Mouse (Mus musculus) myocyte (in vitro differentiated cells): Measurements from ENCODE around the gene Szt2. TPM values are rescaled to one million over a fixed set of nuclear protein-coding genes. Genes with fewer than 3 reads are reported as not detected.

Experiments
- H3K27me3 ChIP-seq: one replicate; pipeline ENCODE4 v1.6.1; 2011; ENCODE audit not compliant: control insufficient read depth, insufficient read depth, insufficient read length
- H3K36me3 ChIP-seq: one replicate; pipeline ENCODE4 v1.6.1; 2011; ENCODE audit not compliant: control insufficient read depth, insufficient read depth
- H3K4me2 ChIP-seq: one replicate; pipeline ENCODE4 v1.6.1; 2011; ENCODE audit warnings: low read depth, control low read depth
- H3K4me3 ChIP-seq: one replicate; pipeline ENCODE4 v1.5.1; 2011; ENCODE audit warnings: mild to moderate bottlenecking, control low read depth, moderate library complexity
- H3K79me2 ChIP-seq: one replicate; pipeline ENCODE4 v1.6.1; 2011; ENCODE audit not compliant: control insufficient read depth, insufficient read depth
- H3ac ChIP-seq: one replicate; pipeline ENCODE4 v1.6.1; 2011; ENCODE audit not compliant: control insufficient read depth, insufficient read length
- CEBPB ChIP-seq: IDR thresholded peaks from 2 replicates; pipeline ENCODE4 v1.6.1; 2011; ENCODE audit warnings: mild to moderate bottlenecking, moderate library complexity; ENCODE audit not compliant: poor library complexity, insufficient read depth, severe bottlenecking
- E2F4 ChIP-seq: IDR thresholded peaks from one replicate; pipeline ENCODE4 v1.6.1; 2011; ENCODE audit warnings: mild to moderate bottlenecking, control low read depth, moderate library complexity; ENCODE audit not compliant: insufficient read depth
- MAX ChIP-seq: IDR thresholded peaks from one replicate; pipeline ENCODE4 v1.6.1; 2011; ENCODE audit warnings: low read depth, mild to moderate bottlenecking, control low read depth
- MYOD1 ChIP-seq, 3 experiments: IDR thresholded peaks; one replicate each; pipeline ENCODE4 v1.6.1; 2011; ENCODE audit warnings: control low read depth in 2 of 3, low read depth in 2 of 3, mild to moderate bottlenecking in 2 of 3, moderate library complexity in 1 of 3; ENCODE audit not compliant: insufficient read length in 2 of 3, control insufficient read depth in 1 of 3
- MYOG ChIP-seq, 3 experiments: IDR thresholded peaks; one replicate each; pipeline ENCODE4 v1.6.1; 2011; ENCODE audit warnings: control low read depth in 2 of 3, low read depth in 2 of 3, mild to moderate bottlenecking in 2 of 3; ENCODE audit not compliant: insufficient read length in 2 of 3, control insufficient read depth in 1 of 3, insufficient read depth in 1 of 3
- POLR2A ChIP-seq: IDR thresholded peaks from one replicate; pipeline ENCODE4 v1.6.1; 2011; ENCODE audit warnings: low read depth, mild to moderate bottlenecking, control low read depth, moderate library complexity; ENCODE audit not compliant: insufficient read length
- POLR2AphosphoS2 ChIP-seq: IDR thresholded peaks from one replicate; pipeline ENCODE4 v1.6.1; 2011; ENCODE audit warnings: low read depth, control low read depth; ENCODE audit not compliant: insufficient read length
- REST ChIP-seq: IDR thresholded peaks from one replicate; pipeline ENCODE4 v1.6.1; 2011; ENCODE audit warnings: mild to moderate bottlenecking, control low read depth, moderate library complexity; ENCODE audit not compliant: insufficient read depth, insufficient read length
- SRF ChIP-seq: IDR thresholded peaks from one replicate; pipeline ENCODE4 v1.6.1; 2011; ENCODE audit warnings: low read depth; ENCODE audit not compliant: control insufficient read depth, insufficient read length
- TCF12 ChIP-seq: IDR thresholded peaks from one replicate; pipeline ENCODE4 v1.6.1; 2011; ENCODE audit warnings: mild to moderate bottlenecking, control low read depth; ENCODE audit not compliant: poor library complexity, insufficient read depth, severe bottlenecking
- TCF3 ChIP-seq: IDR thresholded peaks from one replicate; pipeline ENCODE4 v1.6.1; 2011; ENCODE audit warnings: low read depth, control low read depth; ENCODE audit not compliant: insufficient read length
- USF1 ChIP-seq: IDR thresholded peaks from one replicate; pipeline ENCODE4 v1.6.1; 2011; ENCODE audit warnings: low read depth, mild to moderate bottlenecking, control low read depth, moderate library complexity
- polyA plus RNA-seq: library from polyadenylated mRNA; unstranded; fragments of >200 nt; fragmentation: generic; extraction: Trizol; gene quantifications from one replicate; pipeline ENCODE4 v1.2.1, GENCODE M21; 2012; ENCODE audit warnings: missing spikeins

Szt2 gene
- polyA plus RNA-seq, 1 experiment, result 8.1 TPM

DNA sequence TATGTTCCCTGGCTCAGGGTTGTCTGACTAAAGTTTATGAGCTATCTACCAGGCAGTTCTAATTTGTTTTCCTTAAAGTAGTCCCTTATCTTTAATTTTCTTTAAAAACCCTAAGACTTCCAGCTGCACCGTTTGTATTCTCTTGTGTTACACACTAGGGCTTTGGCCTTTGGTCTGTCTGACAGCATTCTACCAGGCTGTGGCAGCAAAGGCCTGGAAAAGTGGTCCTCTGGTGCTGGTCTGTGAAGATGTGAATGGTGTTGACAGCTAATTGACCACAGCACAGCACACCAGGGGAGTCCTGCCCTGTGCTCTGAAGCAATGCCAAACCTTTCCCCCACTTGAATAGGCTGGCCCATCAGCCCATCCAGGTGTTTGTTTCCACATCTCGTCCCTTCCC, 6.7 kb upstream of the Szt2 start:
- no peak for TF ChIP-seq TCF3
- TF ChIP-seq TCF12, result no peak
- no peak for TF ChIP-seq USF1
- TF ChIP-seq E2F4, result no peak
- TF ChIP-seq SRF, result no peak
- no peak overlapping the region for H3ac ChIP-seq
- H3K4me3 ChIP-seq, result no peak overlapping the region
- no peaks in the 10 kb centered on the region for H3K27me3 ChIP-seq
- peaks cover 29% of the 10 kb centered on the region for H3K36me3 ChIP-seq
- H3K4me2 ChIP-seq, result no peak overlapping the region
- peaks cover 6% of the 10 kb centered on the region for H3K79me2 ChIP-seq

DNA sequence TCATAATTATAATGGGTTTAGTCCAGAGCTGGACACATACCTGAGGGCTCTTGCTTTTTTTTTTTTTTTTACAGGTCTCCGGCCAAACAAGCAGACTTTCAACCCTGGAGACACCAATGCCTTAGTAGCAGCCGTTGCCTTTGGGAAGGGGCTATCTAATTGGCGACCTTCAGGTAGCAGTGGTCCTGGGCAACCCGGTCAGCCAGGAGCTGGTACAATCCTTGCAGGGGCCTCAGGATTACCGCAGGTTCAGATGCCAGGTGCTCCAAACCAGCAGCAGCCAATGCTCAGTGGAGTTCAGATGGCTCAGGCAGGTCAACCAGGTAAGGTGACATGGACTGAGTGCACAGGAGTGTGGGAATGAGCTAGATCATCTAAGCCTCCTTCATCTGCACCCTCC, 4.5 kb upstream of the Szt2 start:
- Histone ChIP-seq H3K36me3 (peaks cover 29% of the 10 kb centered on the region), H3ac (no peak overlapping the region)
- TF ChIP-seq POLR2AphosphoS2 (no peak), MAX (no peak), E2F4 (no peak), MYOG (IDR thresholded peaks at IDR 0.05; ENCODE audit: control insufficient read depth in 1 of 3, insufficient read depth in 1 of 3, insufficient read length in 2 of 3, low read depth in 2 of 3) (no peak), TCF3 (no peak), TCF12 (no peak), CEBPB (no peak), POLR2A (no peak), SRF (no peak), MYOD1 (IDR thresholded peaks at IDR 0.05; ENCODE audit: control insufficient read depth in 1 of 3, insufficient read length in 2 of 3, low read depth in 2 of 3) (no peak), REST (no peak), USF1 (no peak)

DNA sequence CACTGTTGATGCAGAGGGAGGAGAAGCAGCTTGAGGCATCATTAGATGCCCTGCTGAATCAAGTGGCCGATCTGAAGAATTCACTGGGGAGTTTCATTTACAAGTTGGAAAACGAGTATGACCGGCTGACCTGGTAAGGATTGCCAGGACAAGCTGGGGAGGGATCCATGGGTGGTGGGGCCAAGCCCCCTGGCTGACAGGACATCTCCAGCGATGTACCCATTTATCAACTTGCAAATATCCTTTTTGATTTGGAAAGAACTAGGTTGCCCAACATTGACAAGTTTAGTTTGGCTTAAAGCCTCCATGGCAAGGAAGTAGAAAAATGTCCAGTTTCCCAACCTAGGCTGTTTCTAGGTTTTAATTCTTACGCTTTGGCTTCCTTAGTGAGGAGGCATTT, 1.8 kb upstream of the Szt2 start:
- Histone ChIP-seq H3K4me2 (no peak overlapping the region), H3K79me2 (peaks cover 40% of the 10 kb centered on the region), H3K4me3 (no peak overlapping the region), H3ac (no peak overlapping the region), H3K27me3 (no peaks in the 10 kb centered on the region), H3K36me3 (peaks cover 19% of the 10 kb centered on the region)
- no peak for TF ChIP-seq USF1
- TF ChIP-seq E2F4, result no peak
- TF ChIP-seq REST, result no peak
- TF ChIP-seq POLR2A, result no peak
- no peak for TF ChIP-seq CEBPB

More for the DNA sequence above, 4.5 kb upstream of the Szt2 start:
- Histone ChIP-seq H3K27me3 (no peaks in the 10 kb centered on the region), H3K79me2 (peaks cover 24% of the 10 kb centered on the region), H3K4me3 (no peak overlapping the region), H3K4me2 (no peak overlapping the region)

DNA sequence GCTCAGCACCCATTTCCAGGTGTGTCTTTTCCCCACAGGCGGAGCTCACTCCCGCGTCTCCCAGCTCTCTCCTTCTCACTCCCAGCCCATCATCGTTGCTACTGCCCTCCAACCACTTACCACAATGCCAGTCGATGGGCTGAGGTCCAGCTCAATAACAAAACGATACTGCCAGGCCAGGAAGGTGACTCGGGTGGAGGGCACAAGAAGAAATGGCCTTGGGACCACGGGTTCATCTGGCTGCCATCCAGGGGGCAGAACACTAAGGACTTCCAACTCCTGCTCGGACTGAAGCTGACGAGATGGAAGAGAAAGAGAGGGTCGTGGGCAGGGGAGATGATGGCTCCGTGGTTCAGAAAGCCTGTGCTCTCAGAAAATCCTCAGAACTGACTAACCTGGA, 6.4 kb downstream of the Szt2 start:
- peaks cover 9% of the 10 kb centered on the region for H3K79me2 ChIP-seq
- H3K4me3 ChIP-seq, result no peak overlapping the region
- TF ChIP-seq MYOG (IDR thresholded peaks at IDR 0.05; ENCODE audit: control insufficient read depth in 1 of 3, insufficient read depth in 1 of 3, insufficient read length in 2 of 3, low read depth in 2 of 3) (no peak), MYOD1 (IDR thresholded peaks at IDR 0.05; ENCODE audit: control insufficient read depth in 1 of 3, insufficient read length in 2 of 3, low read depth in 2 of 3) (no peak), TCF3 (no peak), MAX (no peak), SRF (no peak), TCF12 (no peak), USF1 (no peak), E2F4 (no peak), POLR2A (no peak), REST (no peak), CEBPB (no peak), POLR2AphosphoS2 (no peak)
- no peak overlapping the region for H3K4me2 ChIP-seq
- H3K36me3 ChIP-seq, result peaks cover 16% of the 10 kb centered on the region
- H3K27me3 ChIP-seq, result no peaks in the 10 kb centered on the region
- no peak overlapping the region for H3ac ChIP-seq

DNA sequence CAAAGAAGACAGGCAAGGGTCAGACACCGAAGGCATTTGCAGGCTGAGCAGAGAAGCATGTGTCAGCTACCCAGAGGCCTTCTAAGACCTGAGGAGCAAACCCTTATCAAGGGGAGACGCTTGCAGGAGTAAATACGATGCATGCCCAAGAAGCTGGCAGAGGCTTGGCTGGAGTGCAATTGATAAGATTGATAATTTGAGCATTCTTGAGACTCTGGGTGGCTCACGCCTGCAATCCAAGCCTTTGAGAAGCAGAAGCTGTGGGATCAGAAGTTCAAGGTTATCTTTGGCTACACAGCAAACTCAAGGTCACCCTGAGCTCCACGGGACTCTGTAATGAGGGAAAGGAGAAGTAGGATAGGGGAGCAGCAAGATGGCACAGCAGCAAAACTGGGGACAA, 7.2 kb downstream of the Szt2 start:
- no peak overlapping the region for H3K4me3 ChIP-seq
- H3K27me3 ChIP-seq, result no peaks in the 10 kb centered on the region
- peaks cover 24% of the 10 kb centered on the region for H3K36me3 ChIP-seq
- TF ChIP-seq MAX (no peak), REST (no peak), POLR2A (no peak), CEBPB (no peak), SRF (no peak), MYOD1 (IDR thresholded peaks at IDR 0.05; ENCODE audit: control insufficient read depth in 1 of 3, insufficient read length in 2 of 3, low read depth in 2 of 3) (no peak), E2F4 (no peak), TCF12 (no peak), MYOG (IDR thresholded peaks at IDR 0.05; ENCODE audit: control insufficient read depth in 1 of 3, insufficient read depth in 1 of 3, insufficient read length in 2 of 3, low read depth in 2 of 3) (no peak), POLR2AphosphoS2 (no peak), USF1 (no peak), TCF3 (no peak)
- peaks cover 3% of the 10 kb centered on the region for H3K79me2 ChIP-seq
- no peak overlapping the region for H3K4me2 ChIP-seq
- H3ac ChIP-seq, result no peak overlapping the region
